Comparison of ENCODE assay signal across 8 mouse cellular contexts in genomic region chr8:115706861-115707730, GRCm38 (mm10). TPM values are rescaled to one million over a fixed set of nuclear protein-coding genes. Genes with fewer than 3 reads are reported as not detected.
DNase-seq lines count a peak whose midpoint lies in the region; ATAC-seq and TF ChIP-seq lines count a peak whose summit lies in the region.

No protein-coding gene starts in this region.

- peak; percentile 88 for DNase-seq in adrenal gland, adult 2 months
- peak; percentile 48 for DNase-seq in embryo, embryonic 11.5 days (ENCODE audit: low read depth, low spot score)
- peak; percentile 97 for DNase-seq in heart, adult 11 months
- DNase-seq in limb, embryonic 10.5 days (ENCODE audit: low spot score), result peak; percentile 78
- peak; percentile 80 for DNase-seq in midbrain, embryonic 10.5 days (ENCODE audit: low spot score)
- DNase-seq in right cerebral cortex, postnatal 36 days (ENCODE audit: low spot score in 2 of 2), result peak; percentile 14 to 35
- DNase-seq in urinary bladder, postnatal 4 days (ENCODE audit: low spot score in 2 of 2), result peak; percentile 71 to 76

- H3K4me1 ChIP-seq in intestine, postnatal 0 days (replicated peaks; ENCODE audit: control insufficient read depth, insufficient read depth, low read length), result no peaks in the 10 kb centered on the region
- peaks cover 37% of the 10 kb centered on the region for H3K4me1 ChIP-seq in limb, embryonic 10.5 days
- peaks cover 52% of the 10 kb centered on the region for H3K4me1 ChIP-seq in midbrain, embryonic 10.5 days

- H3K9me3 ChIP-seq in intestine, postnatal 0 days (ENCODE audit: control insufficient read depth), result no peaks in the 10 kb centered on the region
- H3K9me3 ChIP-seq in limb, embryonic 10.5 days (replicated peaks), result no peaks in the 10 kb centered on the region
- no peaks in the 10 kb centered on the region for H3K9me3 ChIP-seq in midbrain, embryonic 10.5 days (replicated peaks)

- peak overlapping the region; percentile 80 for H3K4me3 ChIP-seq in intestine, postnatal 0 days (ENCODE audit: low read depth, low read length)
- peak overlapping the region; percentile 73 for H3K4me3 ChIP-seq in limb, embryonic 10.5 days
- H3K4me3 ChIP-seq in midbrain, embryonic 10.5 days, result peak overlapping the region; percentile 76

- TF ChIP-seq CTCF in intestine, postnatal 0 days (IDR thresholded peaks at IDR 0.05; ENCODE audit: low read depth), result no peak

- H3K9ac ChIP-seq in intestine, postnatal 0 days (ENCODE audit: low read depth, low read length), result peak overlapping the region; percentile 93

- no peaks in the 10 kb centered on the region for H3K36me3 ChIP-seq in intestine, postnatal 0 days (ENCODE audit: control insufficient read depth, insufficient read depth)
- no peaks in the 10 kb centered on the region for H3K36me3 ChIP-seq in limb, embryonic 10.5 days
- no peaks in the 10 kb centered on the region for H3K36me3 ChIP-seq in midbrain, embryonic 10.5 days

- ATAC-seq in intestine, postnatal 0 days, result peak; percentile 76

- no peaks in the 10 kb centered on the region for H3K27me3 ChIP-seq in intestine, postnatal 0 days (replicated peaks; ENCODE audit: control insufficient read depth, insufficient read depth, low read length)
- H3K27me3 ChIP-seq in limb, embryonic 10.5 days (ENCODE audit: low read depth, poor library complexity, severe bottlenecking), result peaks cover 39% of the 10 kb centered on the region
- peaks cover 67% of the 10 kb centered on the region for H3K27me3 ChIP-seq in midbrain, embryonic 10.5 days (ENCODE audit: low read depth, poor library complexity, severe bottlenecking)

- under 1% methylated on average over 71 of the region's 76 CpGs for WGBS in intestine, postnatal 0 days
- WGBS in limb, embryonic 10.5 days, result 0% methylated on average over 68 of the region's 76 CpGs
- WGBS in midbrain, embryonic 10.5 days, result under 1% methylated on average over 42 of the region's 76 CpGs

- peak overlapping the region; percentile 98 for H3K27ac ChIP-seq in intestine, postnatal 0 days (ENCODE audit: low read depth, low read length)
- H3K27ac ChIP-seq in limb, embryonic 10.5 days, result peak overlapping the region; percentile 82
- peak overlapping the region; percentile 83 for H3K27ac ChIP-seq in midbrain, embryonic 10.5 days (replicated peaks)

- peak overlapping the region; percentile 82 for H3K4me2 ChIP-seq in intestine, postnatal 0 days (replicated peaks; ENCODE audit: low read depth)

RNA-seq across cellular contexts. Expression of gene Maf, which starts 0.5 kb away (rescaled TPM):
- total RNA-seq in adrenal gland, adult 2 months (2021), result 10 to 100 TPM; 20.8 to 23.7 TPM
- 13.0 and 15.7 TPM in 2 replicates for polyA plus RNA-seq in adrenal gland, adult 2 months (2012; rRNA removed)
- polyA plus RNA-seq in intestine, postnatal 0 days (2015; fragmentation: Nextera tagmentation; extraction: Ambion mirVana), result 23.9 and 31.6 TPM in 2 replicates
- polyA plus RNA-seq in limb, embryonic 10.5 days (2016; fragmentation: Nextera tagmentation; extraction: Ambion mirVana), result 0.58 and 0.98 TPM in 2 replicates
- 2.2 and 2.6 TPM in 2 replicates for polyA plus RNA-seq in midbrain, embryonic 10.5 days (2016; fragmentation: Nextera tagmentation; extraction: Ambion mirVana)

Comparison
In these comparisons a context has a peak if more than half of its experiments do, and no peak if none do; other contexts are left out.
1. Peak in every context shown above with its lines: DNase-seq, ATAC-seq, H3K4me3 ChIP-seq and H3K27ac ChIP-seq.
2. DNase-seq: peak in every context shown above with its lines; median percentile 97 in heart, adult 11 months; 88 in adrenal gland, adult 2 months; 80 in midbrain, embryonic 10.5 days; 78 in limb, embryonic 10.5 days; 74 in urinary bladder, postnatal 4 days; 48 in embryo, embryonic 11.5 days; 24 in right cerebral cortex, postnatal 36 days.